Mouse (Mus musculus): ENCODE results near the gene Ubl7. TPM values are rescaled to one million over a fixed set of nuclear protein-coding genes. Genes with fewer than 3 reads are reported as not detected.
A peak's percentile ranks its signal among the peaks of the same experiment; 100 is the strongest.
"Not testable (repeated sequence)": the region's sequence is repeated elsewhere in the genome, so short reads cannot be mapped to it uniquely, and the experiment has no call there.

Gene Ubl7
- polyA plus RNA-seq, 1 experiment from 2014 or later, result 85.0 TPM

GRCm38 (mm10) chr9:57874134-57874533 lies 36.6 kb upstream of the Ubl7 start:
- Histone ChIP-seq H3K27me3 (replicated peaks; ENCODE audit: control insufficient read depth, insufficient read depth, low read length) (no peaks in the 10 kb centered on the region), H3K27ac (replicated peaks; ENCODE audit: low read depth, low read length) (no peak overlapping the region), H3K9ac (ENCODE audit: low read depth, low read length) (no peak overlapping the region), H3K4me1 (ENCODE audit: control insufficient read depth, insufficient read depth, low read length) (no peaks in the 10 kb centered on the region), H3K4me2 (ENCODE audit: low read depth, low read length) (no peak overlapping the region), H3K9me3 (ENCODE audit: control insufficient read depth, low read length) (no peaks in the 10 kb centered on the region), H3K36me3 (ENCODE audit: control insufficient read depth, insufficient read depth, low read length) (no peaks in the 10 kb centered on the region), H3K4me3 (ENCODE audit: low read depth, low read length) (no peak overlapping the region)
- ATAC-seq (ENCODE audit: low read depth) (no peak), DNase-seq (ENCODE audit: low spot score) (no peak)
- WGBS, result 78% methylated on average over 5 of the region's 5 CpGs

GRCm38 (mm10) chr9:57874994-57875393 lies 35.8 kb upstream of the Ubl7 start:
- no peak overlapping the region for H3K9ac ChIP-seq (ENCODE audit: low read depth, low read length)
- no peak overlapping the region for H3K4me2 ChIP-seq (ENCODE audit: low read depth, low read length)
- WGBS, result 67% methylated on average over 3 of the region's 3 CpGs

GRCm38 (mm10) chr9:57879213-57879612 lies 31.6 kb upstream of the Ubl7 start:
- 58% methylated on average over 3 of the region's 3 CpGs for WGBS
- Histone ChIP-seq H3K4me3 (ENCODE audit: low read depth, low read length) (no peak overlapping the region), H3K9ac (ENCODE audit: low read depth, low read length) (no peak overlapping the region), H3K9me3 (ENCODE audit: control insufficient read depth, low read length) (no peaks in the 10 kb centered on the region), H3K27me3 (replicated peaks; ENCODE audit: control insufficient read depth, insufficient read depth, low read length) (no peaks in the 10 kb centered on the region), H3K36me3 (ENCODE audit: control insufficient read depth, insufficient read depth, low read length) (no peaks in the 10 kb centered on the region), H3K4me1 (ENCODE audit: control insufficient read depth, insufficient read depth, low read length) (no peaks in the 10 kb centered on the region), H3K27ac (replicated peaks; ENCODE audit: low read depth, low read length) (no peak overlapping the region), H3K4me2 (ENCODE audit: low read depth, low read length) (no peak overlapping the region)
- no peak for ATAC-seq (ENCODE audit: low read depth)
- no peak for DNase-seq (ENCODE audit: low spot score)

More at GRCm38 (mm10) chr9:57874994-57875393, 35.8 kb upstream of the Ubl7 start:
- no peaks in the 10 kb centered on the region for H3K36me3 ChIP-seq (ENCODE audit: control insufficient read depth, insufficient read depth, low read length)
- DNase-seq (ENCODE audit: low spot score) (no peak), ATAC-seq (ENCODE audit: low read depth) (no peak)
- H3K4me1 ChIP-seq (ENCODE audit: control insufficient read depth, insufficient read depth, low read length), result no peaks in the 10 kb centered on the region
- H3K27me3 ChIP-seq (replicated peaks; ENCODE audit: control insufficient read depth, insufficient read depth, low read length), result no peaks in the 10 kb centered on the region
- H3K9me3 ChIP-seq (ENCODE audit: control insufficient read depth, low read length), result no peaks in the 10 kb centered on the region
- no peak overlapping the region for H3K27ac ChIP-seq (replicated peaks; ENCODE audit: low read depth, low read length)
- H3K4me3 ChIP-seq (ENCODE audit: low read depth, low read length), result no peak overlapping the region

- WGBS, result 18% methylated on average over 4 of the region's 4 CpGs
- H3K36me3 ChIP-seq (ENCODE audit: control insufficient read depth, insufficient read depth, low read length), result no peaks in the 10 kb centered on the region
- no peaks in the 10 kb centered on the region for H3K9me3 ChIP-seq (ENCODE audit: control insufficient read depth, low read length)
- no peak overlapping the region for H3K4me3 ChIP-seq (ENCODE audit: low read depth, low read length)
- DNase-seq (ENCODE audit: low spot score) (no peak), ATAC-seq (ENCODE audit: low read depth) (no peak)
- no peaks in the 10 kb centered on the region for H3K27me3 ChIP-seq (replicated peaks; ENCODE audit: control insufficient read depth, insufficient read depth, low read length)
- no peaks in the 10 kb centered on the region for H3K4me1 ChIP-seq (ENCODE audit: control insufficient read depth, insufficient read depth, low read length)
- no peak overlapping the region for H3K9ac ChIP-seq (ENCODE audit: low read depth, low read length)
- no peak overlapping the region for H3K4me2 ChIP-seq (ENCODE audit: low read depth, low read length)
- no peak overlapping the region for H3K27ac ChIP-seq (replicated peaks; ENCODE audit: low read depth, low read length)
Observed at GRCm38 (mm10) chr9:57880278-57880677, 30.5 kb upstream of the Ubl7 start.

- H3K4me1 ChIP-seq (ENCODE audit: control insufficient read depth, insufficient read depth, low read length); H3K36me3 ChIP-seq (ENCODE audit: control insufficient read depth, insufficient read depth, low read length); H3K4me3 ChIP-seq (ENCODE audit: low read depth, low read length); DNase-seq (ENCODE audit: low spot score); H3K9me3 ChIP-seq (ENCODE audit: control insufficient read depth, low read length); ATAC-seq (ENCODE audit: low read depth); H3K27me3 ChIP-seq (replicated peaks; ENCODE audit: control insufficient read depth, insufficient read depth, low read length); H3K27ac ChIP-seq (replicated peaks; ENCODE audit: low read depth, low read length); H3K4me2 ChIP-seq (ENCODE audit: low read depth, low read length); H3K9ac ChIP-seq (ENCODE audit: low read depth, low read length): not testable (repeated sequence)
- WGBS, result 82% methylated on average over 2 of the region's 2 CpGs
Observed at GRCm38 (mm10) chr9:57881781-57882180, 29.0 kb upstream of the Ubl7 start.

GRCm38 (mm10) chr9:57883413-57883812 lies 27.4 kb upstream of the Ubl7 start:
- no peak overlapping the region for H3K27ac ChIP-seq (replicated peaks; ENCODE audit: low read depth, low read length)
- H3K27me3 ChIP-seq (replicated peaks; ENCODE audit: control insufficient read depth, insufficient read depth, low read length), result no peaks in the 10 kb centered on the region
- H3K36me3 ChIP-seq (ENCODE audit: control insufficient read depth, insufficient read depth, low read length), result no peaks in the 10 kb centered on the region
- ATAC-seq (ENCODE audit: low read depth), result no peak
- 42% methylated on average over 1 of the region's 1 CpGs for WGBS
- DNase-seq (ENCODE audit: low spot score), result no peak
- no peaks in the 10 kb centered on the region for H3K9me3 ChIP-seq (ENCODE audit: control insufficient read depth, low read length)
- H3K9ac ChIP-seq (ENCODE audit: low read depth, low read length), result no peak overlapping the region
- no peak overlapping the region for H3K4me3 ChIP-seq (ENCODE audit: low read depth, low read length)
- no peak overlapping the region for H3K4me2 ChIP-seq (ENCODE audit: low read depth, low read length)
- H3K4me1 ChIP-seq (ENCODE audit: control insufficient read depth, insufficient read depth, low read length), result no peaks in the 10 kb centered on the region

GRCm38 (mm10) chr9:57888119-57888518 lies 22.7 kb upstream of the Ubl7 start:
- Histone ChIP-seq H3K4me2 (ENCODE audit: low read depth, low read length) (no peak overlapping the region), H3K27me3 (replicated peaks; ENCODE audit: control insufficient read depth, insufficient read depth, low read length) (no peaks in the 10 kb centered on the region), H3K4me1 (ENCODE audit: control insufficient read depth, insufficient read depth, low read length) (no peaks in the 10 kb centered on the region), H3K9ac (ENCODE audit: low read depth, low read length) (no peak overlapping the region), H3K4me3 (ENCODE audit: low read depth, low read length) (no peak overlapping the region), H3K27ac (replicated peaks; ENCODE audit: low read depth, low read length) (no peak overlapping the region), H3K9me3 (ENCODE audit: control insufficient read depth, low read length) (no peaks in the 10 kb centered on the region), H3K36me3 (ENCODE audit: control insufficient read depth, insufficient read depth, low read length) (no peaks in the 10 kb centered on the region)
- no peak for ATAC-seq (ENCODE audit: low read depth)
- 69% methylated on average over 6 of the region's 6 CpGs for WGBS
- no peak for DNase-seq (ENCODE audit: low spot score)

- no peak overlapping the region for H3K4me3 ChIP-seq (ENCODE audit: low read depth, low read length)
- H3K4me1 ChIP-seq (ENCODE audit: control insufficient read depth, insufficient read depth, low read length), result no peaks in the 10 kb centered on the region
- no peaks in the 10 kb centered on the region for H3K9me3 ChIP-seq (ENCODE audit: control insufficient read depth, low read length)
- DNase-seq (ENCODE audit: low spot score) (peak; percentile 23), ATAC-seq (ENCODE audit: low read depth) (no peak)
- no peaks in the 10 kb centered on the region for H3K36me3 ChIP-seq (ENCODE audit: control insufficient read depth, insufficient read depth, low read length)
- H3K9ac ChIP-seq (ENCODE audit: low read depth, low read length), result no peak overlapping the region
- H3K4me2 ChIP-seq (ENCODE audit: low read depth, low read length), result no peak overlapping the region
- no peak overlapping the region for H3K27ac ChIP-seq (replicated peaks; ENCODE audit: low read depth, low read length)
- H3K27me3 ChIP-seq (replicated peaks; ENCODE audit: control insufficient read depth, insufficient read depth, low read length), result no peaks in the 10 kb centered on the region
- WGBS, result 32% methylated on average over 10 of the region's 10 CpGs
Observed at GRCm38 (mm10) chr9:57900478-57900877, 10.3 kb upstream of the Ubl7 start.

GRCm38 (mm10) chr9:57901197-57901596 lies 9.6 kb upstream of the Ubl7 start:
- no peak for DNase-seq (ENCODE audit: low spot score)
- no peak overlapping the region for H3K27ac ChIP-seq (replicated peaks; ENCODE audit: low read depth, low read length)
- no peaks in the 10 kb centered on the region for H3K9me3 ChIP-seq (ENCODE audit: control insufficient read depth, low read length)
- H3K9ac ChIP-seq (ENCODE audit: low read depth, low read length), result no peak overlapping the region
- H3K27me3 ChIP-seq (replicated peaks; ENCODE audit: control insufficient read depth, insufficient read depth, low read length), result no peaks in the 10 kb centered on the region
- H3K4me3 ChIP-seq (ENCODE audit: low read depth, low read length), result no peak overlapping the region
- 45% methylated on average over 9 of the region's 9 CpGs for WGBS
- H3K4me1 ChIP-seq (ENCODE audit: control insufficient read depth, insufficient read depth, low read length), result no peaks in the 10 kb centered on the region
- ATAC-seq (ENCODE audit: low read depth), result no peak
- H3K4me2 ChIP-seq (ENCODE audit: low read depth, low read length), result no peak overlapping the region
- no peaks in the 10 kb centered on the region for H3K36me3 ChIP-seq (ENCODE audit: control insufficient read depth, insufficient read depth, low read length)
